Mouse (Mus musculus) MEL (cell line): ENCODE measurements around the gene Olfr273.

Experiments
- CTCF ChIP-seq, 3 experiments: IDR thresholded peaks in 2 of 3; conservative IDR thresholded peaks in 1 of 3; 2 replicates each; pipeline ENCODE4 v1.5.1; 2011 to 2012; ENCODE audit warnings: low read length in 3 of 3, low read depth in 2 of 3, mild to moderate bottlenecking in 2 of 3, improper control_type of control experiment in 1 of 3, inconsistent platforms in 1 of 3, mixed read lengths in 1 of 3, moderate library complexity in 1 of 3; ENCODE audit not compliant: control insufficient read depth in 1 of 3, insufficient read depth in 1 of 3, poor library complexity in 1 of 3, severe bottlenecking in 1 of 3
- MAX ChIP-seq: IDR thresholded peaks from 2 replicates; pipeline ENCODE4 v1.6.1; 2011; ENCODE audit warnings: low read length, improper control_type of control experiment

- TF ChIP-seq MAX: no peak
- no peak for TF ChIP-seq CTCF (IDR thresholded peaks at IDR 0.05 in 2 of 3, conservative IDR thresholded peaks at IDR 0.05 in 1 of 3; ENCODE audit: control insufficient read depth in 1 of 3, insufficient read depth in 1 of 3, low read depth in 2 of 3, low read length in 3 of 3, poor library complexity in 1 of 3, severe bottlenecking in 1 of 3)
Observed at GRCm38 (mm10) chr4:52864156-52864555, 5.1 kb upstream of the Olfr273 start.
